Mouse (Mus musculus) liver, embryonic 14.5 days (tissue): ENCODE data around the gene Trnau1ap. TPM values are rescaled to one million over a fixed set of nuclear protein-coding genes. Genes with fewer than 3 reads are reported as not detected.

Experiments
- ATAC-seq: fragments of 200-750 bp; cut with Nextera tagmentation; 2 replicates; pipeline ENCODE4 v1.8.0; 2017; ENCODE audit warnings: moderate number of reproducible peaks, mild to moderate bottlenecking, moderate library complexity; ENCODE audit not compliant: insufficient read depth
- DNase-seq, 3 experiments: peaks; one replicate each; pipeline ENCODE4 v3.0.0-alpha.2; 2012 to 2013; ENCODE audit warnings: low read depth in 3 of 3, low spot score in 3 of 3
- H3K27ac ChIP-seq: fragments of 300-500 bp; sonication (generic); 2 replicates; pipeline ENCODE4 v1.5.1; 2014; ENCODE audit warnings: moderate library complexity, mild to moderate bottlenecking, control low read depth, inconsistent platforms
- H3K27me3 ChIP-seq: fragments of 300-500 bp; sonication (generic); 2 replicates; pipeline ENCODE4 v1.6.1; 2014; ENCODE audit warnings: mild to moderate bottlenecking, low read length, moderate library complexity; ENCODE audit not compliant: control insufficient read depth, insufficient read depth
- H3K36me3 ChIP-seq: fragments of 300-500 bp; sonication (generic); replicated peaks from 2 replicates; pipeline ENCODE4 v1.6.1; 2014; ENCODE audit warnings: low read depth; ENCODE audit not compliant: control insufficient read depth, insufficient read depth
- H3K4me1 ChIP-seq, 2 experiments: fragments of 200-500 bp in 1 of 2; fragments of 300-500 bp in 1 of 2; sonication (generic) in 1 of 2; replicated peaks; 2 replicates each; pipeline ENCODE4 v1.6.1; 2012 to 2014; ENCODE audit warnings: antibody characterized with exemption in 1 of 2, inconsistent platforms in 1 of 2, low read length in 1 of 2; ENCODE audit not compliant: control insufficient read depth in 2 of 2, insufficient read depth in 2 of 2
- H3K4me2 ChIP-seq: fragments of 300-500 bp; sonication (generic); 2 replicates; pipeline ENCODE4 v1.6.1; 2014; ENCODE audit warnings: low read depth, mild to moderate bottlenecking, control low read depth, moderate library complexity
- H3K4me3 ChIP-seq, 2 experiments: fragments of 200-500 bp in 1 of 2; fragments of 300-500 bp in 1 of 2; sonication (generic) in 1 of 2; 2 replicates each; pipeline ENCODE4 v1.5.1; 2012 to 2014; ENCODE audit warnings: low read depth in 2 of 2, low read length in 2 of 2, mild to moderate bottlenecking in 2 of 2, control low read depth in 1 of 2, inconsistent platforms in 1 of 2, moderate library complexity in 1 of 2; ENCODE audit not compliant: insufficient read depth in 1 of 2
- H3K9ac ChIP-seq: fragments of 300-500 bp; sonication (generic); replicated peaks from 2 replicates; pipeline ENCODE4 v1.6.1; 2014; ENCODE audit warnings: mild to moderate bottlenecking, control low read depth, moderate library complexity
- H3K9me3 ChIP-seq: fragments of 300-500 bp; sonication (generic); 2 replicates; pipeline ENCODE4 v1.6.1; 2016; ENCODE audit warnings: low read length, mixed read lengths; ENCODE audit not compliant: control insufficient read depth
- CTCF ChIP-seq: IDR thresholded peaks from 2 replicates; pipeline ENCODE4 v1.5.1; 2016; ENCODE audit warnings: antibody characterized with exemption, low read depth, control low read depth
- EP300 ChIP-seq: IDR thresholded peaks from 2 replicates; pipeline ENCODE4 v1.6.1; 2016; ENCODE audit warnings: antibody characterized with exemption, low read depth
- WGBS: fragments of 180-500 bp; shearing (Covaris S2); extraction: QIAGEN DNeasy Blood & Tissue Kit; methylation state at CpG from one replicate; pipeline ENCODE4 v1.1.7; 2014; ENCODE audit not compliant: insufficient replicate concordance; 5-methylcytosine and 5-hydroxymethylcytosine counted together
- polyA plus RNA-seq, 2 experiments: library from polyadenylated mRNA; depleted of rRNA in 1 of 2; stranded (reverse) in 1 of 2; unstranded in 1 of 2; fragments of >200 nt; fragmentation: Nextera tagmentation in 1 of 2; extraction: Ambion mirVana in 1 of 2; gene quantifications; 2 replicates each; pipeline versions ENCODE4 v1.2.1 to v1.2.3; 2012 to 2014

The Trnau1ap gene
- polyA plus RNA-seq, 2 experiments, result 8.8 to 36.6 TPM

DNA sequence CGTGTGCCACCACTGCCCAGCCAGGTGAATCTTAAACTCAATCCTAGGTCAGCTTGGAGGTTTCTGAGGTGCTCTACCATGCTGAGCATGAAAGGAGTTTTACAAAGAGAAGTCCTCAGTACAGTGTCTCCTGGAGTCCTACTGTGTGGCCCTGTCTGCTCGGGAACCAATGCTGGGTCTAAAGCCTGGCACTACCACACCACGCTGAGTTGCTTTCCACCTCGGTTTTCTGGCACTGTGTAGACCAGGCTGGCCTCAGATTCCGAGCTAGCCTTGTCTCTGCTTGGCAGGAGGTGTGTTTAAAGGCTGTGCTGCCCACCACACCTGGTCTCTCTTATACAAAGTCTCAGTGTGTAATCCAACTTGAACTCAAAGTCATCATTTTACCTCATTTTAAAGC, 16.7 kb downstream of the Trnau1ap start:
- no peaks in the 10 kb centered on the region for H3K9me3 ChIP-seq
- H3K27ac ChIP-seq, result no peak overlapping the region
- peaks cover 3 to 12% of the 10 kb centered on the region in 2 experiments; a peak in 3 of 4 replicates for H3K4me1 ChIP-seq
- no peaks in the 10 kb centered on the region for H3K27me3 ChIP-seq
- TF ChIP-seq CTCF (no peak), EP300 (no peak)
- no peak overlapping the region for H3K9ac ChIP-seq
- no peak overlapping the region for H3K4me2 ChIP-seq
- DNase-seq (no peak), ATAC-seq (no peak)
- peaks cover 20% of the 10 kb centered on the region for H3K36me3 ChIP-seq
- WGBS, result 77% methylated on average over 5 of the region's 5 CpGs
- H3K4me3 ChIP-seq, result no peak overlapping the region

DNA sequence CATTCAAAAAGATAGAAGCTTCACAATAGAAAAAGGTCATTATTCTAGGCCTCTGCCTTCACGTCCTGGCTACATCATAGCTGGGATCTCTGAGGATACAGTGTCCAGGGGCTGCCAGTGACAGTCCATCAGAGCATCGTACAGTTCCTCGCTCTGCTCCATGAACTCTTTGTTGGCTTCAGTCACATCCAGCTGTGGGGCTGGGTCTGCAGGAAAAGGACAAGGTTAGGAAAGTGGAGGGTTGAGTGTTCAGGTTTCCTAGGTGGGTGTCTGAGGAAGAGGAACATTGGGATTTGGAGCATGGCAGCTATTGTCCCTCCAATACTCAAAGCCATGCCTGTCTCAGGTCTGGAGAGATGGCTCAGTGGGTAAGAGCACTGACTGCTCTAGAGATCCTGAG, 17.5 kb downstream of the Trnau1ap start:
- H3K4me2 ChIP-seq, result no peak overlapping the region
- no peak overlapping the region for H3K4me3 ChIP-seq
- H3K4me1 ChIP-seq, result peaks cover 3 to 12% of the 10 kb centered on the region in 2 experiments; a peak in 3 of 4 replicates
- H3K27me3 ChIP-seq, result no peaks in the 10 kb centered on the region
- no peak for DNase-seq
- TF ChIP-seq EP300 (no peak), CTCF (no peak)
- H3K27ac ChIP-seq, result no peak overlapping the region
- H3K36me3 ChIP-seq, result peaks cover 20% of the 10 kb centered on the region
- no peak overlapping the region for H3K9ac ChIP-seq
- 18% methylated on average over 3 of the region's 3 CpGs for WGBS
- no peaks in the 10 kb centered on the region for H3K9me3 ChIP-seq
- ATAC-seq, result no peak

DNA sequence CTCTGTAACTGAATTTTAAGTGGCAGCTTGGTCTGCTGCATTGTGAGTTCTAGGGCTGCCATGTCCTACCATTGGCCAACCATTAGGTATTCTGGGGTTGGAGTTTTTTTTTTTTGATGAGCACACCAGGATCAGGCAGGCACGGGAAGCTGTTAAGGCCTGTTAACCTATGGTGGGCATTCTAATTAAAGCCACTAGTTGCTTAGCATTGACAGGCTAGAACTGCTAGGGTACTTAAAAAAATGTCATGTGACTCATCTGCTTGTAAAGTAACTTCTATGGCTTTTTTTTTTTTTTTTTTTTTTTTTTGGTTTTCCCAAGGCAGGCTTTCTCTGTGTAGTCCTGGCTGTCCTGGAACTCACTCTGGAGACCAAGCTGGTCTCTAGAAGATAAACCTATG, 18.1 kb downstream of the Trnau1ap start:
- TF ChIP-seq CTCF (no peak), EP300 (no peak)
- Histone ChIP-seq H3K9ac (no peak overlapping the region), H3K36me3 (peaks cover 20% of the 10 kb centered on the region), H3K9me3 (no peaks in the 10 kb centered on the region), H3K27ac (no peak overlapping the region), H3K4me3 (no peak overlapping the region), H3K27me3 (no peaks in the 10 kb centered on the region), H3K4me1 (peaks cover 3 to 12% of the 10 kb centered on the region in 2 experiments; a peak in 3 of 4 replicates), H3K4me2 (no peak overlapping the region)
- WGBS, result 23% methylated on average over 1 of the region's 1 CpGs
- ATAC-seq (no peak), DNase-seq (no peak)

DNA sequence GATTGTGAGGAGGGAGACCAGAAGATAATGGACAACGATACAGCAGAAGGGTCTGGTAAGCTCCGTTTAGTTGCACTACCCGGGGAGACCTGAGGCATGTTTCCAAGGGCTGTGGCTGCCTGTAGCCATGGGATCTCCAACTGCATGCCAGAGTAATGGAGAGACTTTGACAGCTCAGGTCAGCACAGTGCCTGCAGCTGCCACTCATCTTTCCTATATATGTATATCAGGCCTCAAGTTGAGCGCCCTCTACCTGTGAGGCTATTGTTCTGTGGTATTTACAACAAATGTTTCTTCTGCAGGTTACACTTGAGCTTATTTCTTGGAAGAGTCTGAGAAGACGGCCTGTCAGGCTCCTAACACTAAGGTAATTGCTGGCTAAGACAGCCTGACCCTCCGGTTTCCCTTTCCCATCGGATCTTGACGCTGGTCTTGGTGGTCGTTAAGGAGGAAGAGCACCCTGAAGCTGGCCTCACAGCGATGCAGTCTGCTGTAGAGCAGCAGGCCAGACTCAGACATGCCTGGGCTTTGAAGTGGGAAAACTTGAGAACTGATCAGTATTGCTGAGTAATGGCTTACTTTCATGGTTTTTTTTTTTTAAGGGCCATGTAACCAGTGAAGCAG, 19.4 kb downstream of the Trnau1ap start:
- no peaks in the 10 kb centered on the region for H3K27me3 ChIP-seq
- ATAC-seq (peak; percentile 34), DNase-seq (peak; percentile 52 to 64 (median 54))
- H3K36me3 ChIP-seq, result peaks cover 20% of the 10 kb centered on the region
- peak overlapping the region; percentile 75 for H3K27ac ChIP-seq
- no peaks in the 10 kb centered on the region for H3K9me3 ChIP-seq
- H3K4me3 ChIP-seq, result peak overlapping the region; percentile 79 to 86
- TF ChIP-seq CTCF (peak; percentile 82), EP300 (no peak)
- peaks cover 3 to 19% of the 10 kb centered on the region in 2 experiments; a peak in 3 of 4 replicates for H3K4me1 ChIP-seq
- H3K4me2 ChIP-seq, result peak overlapping the region; percentile 72
- WGBS, result 16% methylated on average over 10 of the region's 10 CpGs
- H3K9ac ChIP-seq, result peak overlapping the region; percentile 88

DNA sequence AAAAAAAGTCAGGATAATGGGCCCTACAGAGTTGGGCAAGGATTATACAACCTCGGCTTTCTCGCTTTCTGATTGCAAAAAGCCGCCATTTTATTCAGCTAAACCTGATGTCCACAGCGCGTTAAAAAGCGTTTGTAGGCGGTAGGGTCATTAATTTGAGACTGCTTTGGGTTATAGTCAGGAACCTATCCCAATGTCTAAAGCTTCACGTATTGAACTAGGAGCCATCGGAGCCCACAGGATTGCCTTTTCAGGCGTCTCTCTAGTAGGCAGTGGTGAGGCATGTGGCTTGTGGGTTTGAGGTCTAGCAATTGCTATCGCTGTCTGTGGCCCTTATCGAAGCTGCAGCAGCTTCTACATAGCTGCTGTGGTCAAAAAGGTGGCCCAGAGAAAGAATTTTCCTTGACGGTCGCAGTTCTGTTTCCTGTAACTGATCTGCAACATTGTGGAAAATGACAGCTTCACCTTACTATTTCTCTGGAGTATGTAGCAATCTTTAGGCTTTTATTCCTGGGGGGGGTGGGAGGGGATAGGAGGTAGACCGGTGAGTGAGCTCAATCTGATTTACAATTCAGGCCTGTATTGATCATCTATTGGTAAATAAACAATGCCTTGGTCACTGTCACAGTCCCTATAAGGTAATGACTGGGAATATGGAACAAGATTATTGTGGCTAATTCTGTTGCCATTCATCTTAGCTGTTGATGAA, 20.0 kb downstream of the Trnau1ap start:
- DNase-seq (peak in 2 of 3 experiments; percentile 42 to 44), ATAC-seq (no peak)
- peak overlapping the region; percentile 79 to 86 for H3K4me3 ChIP-seq
- peak; percentile 14; the same call in 1 of the 2 replicates for TF ChIP-seq CTCF
- TF ChIP-seq EP300, result 0 out of 2 replicates have a peak, but pooled peaks have one; percentile 14
- under 1% methylated on average over 15 of the region's 15 CpGs for WGBS
- H3K9me3 ChIP-seq, result no peaks in the 10 kb centered on the region
- H3K36me3 ChIP-seq, result peaks cover 20% of the 10 kb centered on the region
- H3K4me2 ChIP-seq, result peak overlapping the region; percentile 72
- H3K27me3 ChIP-seq, result no peaks in the 10 kb centered on the region
- H3K4me1 ChIP-seq, result peaks cover 3 to 20% of the 10 kb centered on the region in 2 experiments; a peak in 3 of 4 replicates
- H3K9ac ChIP-seq, result peak overlapping the region; percentile 88
- peak overlapping the region; percentile 75 for H3K27ac ChIP-seq
